Comparison of ENCODE assay signal across 15 mouse cellular contexts in the genomic region with DNA sequence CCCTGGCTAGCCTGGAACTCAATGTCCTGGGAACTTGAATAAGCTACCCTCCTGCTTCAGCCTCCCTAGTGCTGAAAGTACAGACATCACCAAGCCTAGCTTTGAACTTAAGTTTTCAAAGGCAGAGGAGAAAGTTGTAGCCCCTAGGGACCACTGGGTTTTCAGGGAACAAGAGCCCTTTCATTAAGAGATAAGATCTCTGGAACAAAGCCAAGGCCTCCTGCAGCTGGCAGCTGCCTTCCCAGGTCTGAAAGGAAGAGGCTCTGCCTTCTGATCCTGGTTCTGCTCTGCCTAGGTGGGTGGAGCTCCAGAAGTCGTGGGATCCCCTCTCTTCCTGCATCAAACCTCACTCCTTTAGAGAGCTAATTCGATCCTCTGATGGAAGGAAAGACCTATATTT. TPM values are rescaled to one million over a fixed set of nuclear protein-coding genes. Genes with fewer than 3 reads are reported as not detected.
DNase-seq lines count a peak whose midpoint lies in the region; ATAC-seq and TF ChIP-seq lines count a peak whose summit lies in the region.
"Had no signal": no experiment of that assay in that cellular context is flagged by ENCODE, and none has a peak within 500 bp of the region (broad histone marks: within the 10 kb centered on the region; RNA-seq: fewer than 3 reads in every experiment).

No protein-coding gene starts in this region.

- no peak overlapping the region for H3K27ac ChIP-seq in forebrain, embryonic 14.5 days (ENCODE audit: low read depth, low read length)
- H3K27ac ChIP-seq in forebrain, embryonic 11.5 days (ENCODE audit: low read depth, low read length) = no peak overlapping the region
- no peak overlapping the region for H3K27ac ChIP-seq in lung, postnatal 0 days (ENCODE audit: low read length)
- no peak overlapping the region for H3K27ac ChIP-seq in midbrain, embryonic 14.5 days (replicated peaks; ENCODE audit: low read depth, low read length)
- H3K27ac ChIP-seq in heart, adult 2 months = no peak overlapping the region
- H3K27ac ChIP-seq: heart, embryonic 13.5 days had no signal

- no peak for TF ChIP-seq POLR2A in heart, adult 2 months (IDR thresholded peaks at IDR 0.05; ENCODE audit: insufficient read depth, low read depth, low read length)

- no peak overlapping the region for H3K9ac ChIP-seq in forebrain, embryonic 14.5 days (ENCODE audit: low read length)
- no peak overlapping the region for H3K9ac ChIP-seq in forebrain, embryonic 11.5 days (ENCODE audit: low read length)
- H3K9ac ChIP-seq in lung, postnatal 0 days (replicated peaks; ENCODE audit: low read depth) = no peak overlapping the region
- H3K9ac ChIP-seq in midbrain, embryonic 14.5 days (replicated peaks; ENCODE audit: low read length) = no peak overlapping the region
- H3K9ac ChIP-seq in heart, adult 2 months (ENCODE audit: low read depth, low read length) = no peak overlapping the region
- H3K9ac ChIP-seq: heart, embryonic 13.5 days had no signal

- DNase-seq in forebrain, embryonic 14.5 days (ENCODE audit: low spot score) = peak; percentile 61
- no peak for DNase-seq in forebrain, embryonic 11.5 days (ENCODE audit: low spot score)
- DNase-seq in lung, postnatal 0 days (ENCODE audit: low spot score) = peak; percentile 19
- no peak for DNase-seq in lung, postnatal 14 days
- peak; percentile 93 for DNase-seq in MN1 (ENCODE audit: low spot score)
- peak; percentile 64 for DNase-seq in midbrain, embryonic 14.5 days
- DNase-seq in heart, adult 2 months = no peak
- DNase-seq: cerebellum, postnatal 36 days; gastrocnemius, postnatal 10 days; lung, adult 2 months; right cerebral cortex, postnatal 4 days; thymus, postnatal 4 days had no signal

- no peak for ATAC-seq in forebrain, embryonic 14.5 days
- ATAC-seq in forebrain, embryonic 11.5 days (replicated peaks; ENCODE audit: low FRiP score) = no peak
- ATAC-seq in lung, postnatal 0 days = no peak
- no peak for ATAC-seq in midbrain, embryonic 14.5 days (ENCODE audit: low FRiP score, low TSS enrichment)

- H3K4me1 ChIP-seq in forebrain, embryonic 14.5 days (ENCODE audit: control insufficient read depth, insufficient read depth, low read length) = peaks cover 22% of the 10 kb centered on the region
- H3K4me1 ChIP-seq in forebrain, embryonic 11.5 days (replicated peaks; ENCODE audit: control insufficient read depth, insufficient read depth, low read length) = peaks cover 29% of the 10 kb centered on the region
- H3K4me1 ChIP-seq in lung, postnatal 0 days (ENCODE audit: insufficient read depth, low read depth, low read length) = peaks cover 13% of the 10 kb centered on the region; the same call in 1 of the 2 replicates
- peaks cover 18% of the 10 kb centered on the region for H3K4me1 ChIP-seq in midbrain, embryonic 14.5 days (ENCODE audit: control insufficient read depth, insufficient read depth, low read length)
- H3K4me1 ChIP-seq in heart, adult 2 months (ENCODE audit: control insufficient read depth, insufficient read depth, low read length) = peaks cover 7% of the 10 kb centered on the region

- peaks cover 27% of the 10 kb centered on the region for H3K36me3 ChIP-seq in forebrain, embryonic 14.5 days (ENCODE audit: control insufficient read depth, insufficient read depth, low read length)
- no peaks in the 10 kb centered on the region for H3K36me3 ChIP-seq in forebrain, embryonic 11.5 days (ENCODE audit: control insufficient read depth, insufficient read depth, low read length)
- H3K36me3 ChIP-seq in lung, postnatal 0 days (ENCODE audit: insufficient read depth, low read length) = no peaks in the 10 kb centered on the region
- peaks cover 23% of the 10 kb centered on the region for H3K36me3 ChIP-seq in midbrain, embryonic 14.5 days (ENCODE audit: control insufficient read depth, insufficient read depth, low read length)
- no peaks in the 10 kb centered on the region for H3K36me3 ChIP-seq in heart, adult 2 months (ENCODE audit: control insufficient read depth, insufficient read depth, low read length)

- no peaks in the 10 kb centered on the region for H3K79me2 ChIP-seq in heart, adult 2 months (replicated peaks; ENCODE audit: control insufficient read depth, insufficient read depth, low read length)

- H3K9me3 ChIP-seq in forebrain, embryonic 14.5 days (replicated peaks; ENCODE audit: control insufficient read depth, low read length) = no peaks in the 10 kb centered on the region
- H3K9me3 ChIP-seq in forebrain, embryonic 11.5 days (ENCODE audit: control insufficient read depth, low read length) = no peaks in the 10 kb centered on the region
- no peaks in the 10 kb centered on the region for H3K9me3 ChIP-seq in lung, postnatal 0 days (ENCODE audit: low read length)
- no peaks in the 10 kb centered on the region for H3K9me3 ChIP-seq in midbrain, embryonic 14.5 days (ENCODE audit: control insufficient read depth, low read length)
- H3K9me3 ChIP-seq: heart, embryonic 13.5 days had no signal

- WGBS in forebrain, embryonic 14.5 days = 12% methylated on average over 2 of the region's 2 CpGs
- WGBS in forebrain, embryonic 11.5 days = 22% methylated on average over 2 of the region's 2 CpGs
- WGBS in lung, postnatal 0 days = 5% methylated on average over 2 of the region's 2 CpGs
- 9% methylated on average over 2 of the region's 2 CpGs for WGBS in midbrain, embryonic 14.5 days
- 6% methylated on average over 2 of the region's 2 CpGs for WGBS in heart, adult 2 months

- intact Hi-C loops in heart, adult 2 months (cut with DNase I) = loop anchor here (5.0 kb wide), 2 partner anchors 417 to 712 kb away; partner anchors contain the start of gene Rad52

- H3K4me3 ChIP-seq in forebrain, embryonic 14.5 days (ENCODE audit: low read depth, low read length) = no peak overlapping the region
- no peak overlapping the region for H3K4me3 ChIP-seq in forebrain, embryonic 11.5 days (ENCODE audit: low read depth, low read length)
- H3K4me3 ChIP-seq in lung, postnatal 0 days (ENCODE audit: low read depth, low read length) = no peak overlapping the region
- no peak overlapping the region for H3K4me3 ChIP-seq in midbrain, embryonic 14.5 days (replicated peaks; ENCODE audit: low read depth, low read length)
- no peak overlapping the region for H3K4me3 ChIP-seq in heart, adult 2 months
- H3K4me3 ChIP-seq: erythroblast, embryonic 14.5 days; heart, embryonic 13.5 days had no signal

- no peak for TF ChIP-seq EP300 in lung, postnatal 0 days (IDR thresholded peaks at IDR 0.05)
- no peak for TF ChIP-seq EP300 in heart, adult 2 months (IDR thresholded peaks at IDR 0.05; ENCODE audit: insufficient read depth, low read depth, low read length)

- no peak overlapping the region for H3K4me2 ChIP-seq in forebrain, embryonic 14.5 days (ENCODE audit: low read length)
- H3K4me2 ChIP-seq in forebrain, embryonic 11.5 days (ENCODE audit: low read depth, low read length, severe bottlenecking) = no peak overlapping the region
- H3K4me2 ChIP-seq in lung, postnatal 0 days (replicated peaks; ENCODE audit: low read depth, low read length) = no peak overlapping the region
- H3K4me2 ChIP-seq in midbrain, embryonic 14.5 days (ENCODE audit: low read length) = no peak overlapping the region
- H3K4me2 ChIP-seq: heart, embryonic 13.5 days had no signal

- TF ChIP-seq CTCF in lung, postnatal 0 days (IDR thresholded peaks at IDR 0.05) = no peak
- TF ChIP-seq CTCF in heart, adult 2 months (IDR thresholded peaks at IDR 0.05) = no peak

- no peaks in the 10 kb centered on the region for H3K27me3 ChIP-seq in forebrain, embryonic 14.5 days (replicated peaks; ENCODE audit: control insufficient read depth, insufficient read depth, low read length)
- H3K27me3 ChIP-seq in forebrain, embryonic 11.5 days (ENCODE audit: control insufficient read depth, insufficient read depth, low read length) = no peaks in the 10 kb centered on the region
- no peaks in the 10 kb centered on the region for H3K27me3 ChIP-seq in lung, postnatal 0 days (replicated peaks; ENCODE audit: insufficient read depth, low read length)
- H3K27me3 ChIP-seq in midbrain, embryonic 14.5 days (ENCODE audit: control insufficient read depth, insufficient read depth, low read length) = no peaks in the 10 kb centered on the region
- no peaks in the 10 kb centered on the region for H3K27me3 ChIP-seq in heart, adult 2 months (ENCODE audit: control insufficient read depth, insufficient read depth, low read length)
- H3K27me3 ChIP-seq: heart, embryonic 13.5 days had no signal

RNA-seq across cellular contexts. Expression of gene Fbxl14, which starts 6.0 kb away (rescaled TPM):
- 6.8 and 7.6 TPM in 2 replicates for polyA plus RNA-seq in forebrain, embryonic 14.5 days (2014; fragmentation: Nextera tagmentation; extraction: Ambion mirVana)
- polyA plus RNA-seq in forebrain, embryonic 11.5 days (2014; fragmentation: Nextera tagmentation; extraction: Ambion mirVana) = 5.6 and 6.3 TPM in 2 replicates
- polyA plus RNA-seq in lung, postnatal 0 days (2015; fragmentation: Nextera tagmentation; extraction: Ambion mirVana) = 3.9 and 4.5 TPM in 2 replicates
- 5.5 and 5.6 TPM in 2 replicates for polyA plus RNA-seq in midbrain, embryonic 14.5 days (2014; fragmentation: Nextera tagmentation; extraction: Ambion mirVana)
- 10 to 100 TPM; 16.0 to 16.6 TPM for total RNA-seq in heart, adult 2 months (2021)
- polyA plus RNA-seq in heart, adult 2 months (2012; rRNA removed) = 19.7 and 20.3 TPM in 2 replicates

RNA-seq across cellular contexts. Expression of gene Wnt5b, which starts 58.7 kb away (rescaled TPM):
- polyA plus RNA-seq in forebrain, embryonic 14.5 days (2014; fragmentation: Nextera tagmentation; extraction: Ambion mirVana) = 3.0 and 3.4 TPM in 2 replicates
- polyA plus RNA-seq in forebrain, embryonic 11.5 days (2014; fragmentation: Nextera tagmentation; extraction: Ambion mirVana) = 14.5 and 16.1 TPM in 2 replicates
- polyA plus RNA-seq in lung, postnatal 0 days (2015; fragmentation: Nextera tagmentation; extraction: Ambion mirVana) = 4.8 and 6.6 TPM in 2 replicates
- polyA plus RNA-seq in midbrain, embryonic 14.5 days (2014; fragmentation: Nextera tagmentation; extraction: Ambion mirVana) = 1.4 and 3.0 TPM in 2 replicates
- total RNA-seq in heart, adult 2 months (2021) = 1 to 10 TPM; 2.4 to 3.0 TPM
- polyA plus RNA-seq in heart, adult 2 months (2012; rRNA removed) = 2.5 and 2.9 TPM in 2 replicates
- total RNA-seq: megakaryocyte-erythroid progenitor cell, adult 5-6 weeks had no signal
- polyA plus RNA-seq: erythroblast, embryonic 14.5 days had no signal

Comparison
In these comparisons a context has a peak if more than half of its experiments do, and no peak if none do; other contexts are left out.
1. DNase-seq: peak in forebrain, embryonic 14.5 days (single experiment), lung, postnatal 0 days (single experiment), MN1 (single experiment) and midbrain, embryonic 14.5 days (single experiment); none in forebrain, embryonic 11.5 days (single experiment), lung, postnatal 14 days (single experiment) and heart, adult 2 months (0 of 2).